Mouse (Mus musculus): ENCODE measurements around the gene Tmem168. TPM values are rescaled to one million over a fixed set of nuclear protein-coding genes. Genes with fewer than 3 reads are reported as not detected.

Tmem168 gene
- polyA plus RNA-seq, 1 experiment from 2014 or later: 33.1 TPM

- Histone ChIP-seq H3K4me2 (ENCODE audit: low read length) (no peak overlapping the region), H3K4me1 (replicated peaks; ENCODE audit: insufficient read depth, low read length) (0 out of 2 replicates have a peak, but pooled peaks cover 9% of the 10 kb centered on the region), H3K9me3 (replicated peaks; ENCODE audit: low read length) (no peaks in the 10 kb centered on the region), H3K4me3 (replicated peaks; ENCODE audit: low read depth, low read length) (no peak overlapping the region), H3K27ac (no peak overlapping the region), H3K9ac (ENCODE audit: low read depth, low read length) (no peak overlapping the region), H3K36me3 (ENCODE audit: insufficient read depth, low read length) (no peaks in the 10 kb centered on the region), H3K27me3 (ENCODE audit: insufficient read depth, low read length) (no peaks in the 10 kb centered on the region)
- WGBS: 77% methylated on average over 5 of the region's 5 CpGs
- TF ChIP-seq CTCF (IDR thresholded peaks at IDR 0.05; ENCODE audit: low read depth): no peak
- DNase-seq (ENCODE audit: low spot score): peak; percentile 32
- no peak for ATAC-seq (replicated peaks; ENCODE audit: low FRiP score, low read depth)
Measured at GRCm38 (mm10) chr6:13609353-13610140, 1.6 kb upstream of the Tmem168 start.

DNA sequence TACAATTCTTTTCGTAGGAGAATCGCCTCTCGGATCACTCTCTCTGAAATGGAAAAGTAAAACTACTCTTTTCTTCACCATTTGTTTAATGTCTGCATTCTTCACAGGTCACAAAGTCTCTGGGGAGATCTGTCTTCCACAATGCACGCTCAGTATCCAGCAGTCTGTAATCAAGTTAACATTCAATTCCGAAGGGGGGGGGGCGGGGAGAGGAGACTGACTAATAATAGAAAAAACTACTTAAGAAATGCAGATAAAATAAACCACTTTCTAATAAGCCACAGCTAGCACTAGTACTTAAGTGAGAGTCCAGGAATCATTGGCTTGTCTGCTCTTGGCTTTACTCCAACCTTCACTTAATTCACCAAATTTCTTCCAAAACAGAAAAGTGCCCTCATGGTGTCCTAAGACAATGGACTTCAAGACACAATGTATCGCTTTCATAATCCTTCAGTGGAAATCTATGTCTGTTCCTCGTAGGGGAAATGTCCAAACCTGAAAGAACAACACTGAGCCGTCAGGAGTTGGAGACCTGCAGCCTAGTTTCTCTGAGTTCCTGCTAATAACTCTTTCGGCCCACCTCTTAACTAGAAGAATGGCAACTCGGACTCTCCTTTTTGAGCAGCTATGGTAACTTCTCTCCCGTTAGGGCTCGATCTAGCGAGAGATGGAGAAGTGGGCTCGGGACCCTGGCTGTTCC lies 829 bp downstream of the Tmem168 start:
- Histone ChIP-seq H3K4me3 (replicated peaks; ENCODE audit: low read depth, low read length) (peak overlapping the region; percentile 92), H3K4me2 (ENCODE audit: low read length) (peak overlapping the region; percentile 80), H3K9me3 (replicated peaks; ENCODE audit: low read length) (no peaks in the 10 kb centered on the region), H3K27me3 (ENCODE audit: insufficient read depth, low read length) (no peaks in the 10 kb centered on the region), H3K4me1 (replicated peaks; ENCODE audit: insufficient read depth, low read length) (0 out of 2 replicates have a peak, but pooled peaks cover 9% of the 10 kb centered on the region), H3K9ac (ENCODE audit: low read depth, low read length) (peak overlapping the region; percentile 96), H3K27ac (peak overlapping the region; percentile 98), H3K36me3 (ENCODE audit: insufficient read depth, low read length) (no peaks in the 10 kb centered on the region)
- ATAC-seq (replicated peaks; ENCODE audit: low FRiP score, low read depth) (no peak), DNase-seq (ENCODE audit: low spot score) (peak; percentile 49)
- TF ChIP-seq CTCF (IDR thresholded peaks at IDR 0.05; ENCODE audit: low read depth): no peak
- WGBS: 14% methylated on average over 15 of the region's 15 CpGs

DNA sequence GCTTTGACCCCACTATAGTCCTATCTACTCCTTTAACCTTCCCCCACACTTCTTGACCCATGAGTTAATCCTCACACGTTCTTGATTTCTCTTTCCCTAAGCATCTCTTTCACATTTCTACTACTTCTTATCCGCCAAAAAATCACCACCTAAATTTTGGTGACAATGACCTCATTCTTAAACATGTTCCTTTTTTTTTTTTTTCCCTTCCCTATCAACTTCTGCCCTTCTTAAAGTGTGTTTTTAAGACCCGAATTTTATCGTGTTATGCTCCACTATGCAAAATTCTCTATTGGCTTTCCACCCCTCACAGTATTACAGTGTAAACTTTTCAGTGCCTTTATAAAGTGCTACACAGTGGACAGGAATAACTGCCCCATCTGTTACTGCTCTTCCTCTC lies 1.5 kb downstream of the Tmem168 start:
- no peak for TF ChIP-seq CTCF (IDR thresholded peaks at IDR 0.05; ENCODE audit: low read depth)
- Histone ChIP-seq H3K9me3 (replicated peaks; ENCODE audit: low read length) (no peaks in the 10 kb centered on the region), H3K4me1 (replicated peaks; ENCODE audit: insufficient read depth, low read length) (peaks cover 13% of the 10 kb centered on the region; the same call in 1 of the 2 replicates), H3K4me2 (ENCODE audit: low read length) (peak overlapping the region; percentile 80), H3K27ac (no peak overlapping the region), H3K4me3 (replicated peaks; ENCODE audit: low read depth, low read length) (peak overlapping the region; percentile 92; the same call in 1 of the 2 replicates), H3K9ac (ENCODE audit: low read depth, low read length) (peak overlapping the region; percentile 96; the same call in 1 of the 2 replicates), H3K36me3 (ENCODE audit: insufficient read depth, low read length) (no peaks in the 10 kb centered on the region), H3K27me3 (ENCODE audit: insufficient read depth, low read length) (no peaks in the 10 kb centered on the region)
- DNase-seq (ENCODE audit: low spot score): no peak
- 47% methylated on average over 4 of the region's 4 CpGs for WGBS
- no peak for ATAC-seq (replicated peaks; ENCODE audit: low FRiP score, low read depth)

- Histone ChIP-seq H3K9ac (ENCODE audit: low read depth, low read length) (no peak overlapping the region), H3K4me3 (replicated peaks; ENCODE audit: low read depth, low read length) (no peak overlapping the region), H3K4me1 (replicated peaks; ENCODE audit: insufficient read depth, low read length) (peaks cover 10% of the 10 kb centered on the region; the same call in 1 of the 2 replicates), H3K27me3 (ENCODE audit: insufficient read depth, low read length) (no peaks in the 10 kb centered on the region), H3K36me3 (ENCODE audit: insufficient read depth, low read length) (no peaks in the 10 kb centered on the region), H3K27ac (no peak overlapping the region), H3K4me2 (ENCODE audit: low read length) (no peak overlapping the region), H3K9me3 (replicated peaks; ENCODE audit: low read length) (no peaks in the 10 kb centered on the region)
- TF ChIP-seq CTCF (IDR thresholded peaks at IDR 0.05; ENCODE audit: low read depth): no peak
- DNase-seq (ENCODE audit: low spot score): no peak
- WGBS: 90% methylated on average over 6 of the region's 6 CpGs
- no peak for ATAC-seq (replicated peaks; ENCODE audit: low FRiP score, low read depth)
Measured at GRCm38 (mm10) chr6:13603134-13603533, 4.8 kb downstream of the Tmem168 start.

GRCm38 (mm10) chr6:13601587-13601986 lies 6.3 kb downstream of the Tmem168 start:
- no peak for TF ChIP-seq CTCF (IDR thresholded peaks at IDR 0.05; ENCODE audit: low read depth)
- Histone ChIP-seq H3K4me2 (ENCODE audit: low read length) (peak overlapping the region; percentile 16; the same call in 1 of the 2 replicates), H3K27me3 (ENCODE audit: insufficient read depth, low read length) (no peaks in the 10 kb centered on the region), H3K4me1 (replicated peaks; ENCODE audit: insufficient read depth, low read length) (peaks cover 6% of the 10 kb centered on the region; the same call in 1 of the 2 replicates), H3K4me3 (replicated peaks; ENCODE audit: low read depth, low read length) (no peak overlapping the region), H3K9me3 (replicated peaks; ENCODE audit: low read length) (no peaks in the 10 kb centered on the region), H3K9ac (ENCODE audit: low read depth, low read length) (no peak overlapping the region), H3K36me3 (ENCODE audit: insufficient read depth, low read length) (no peaks in the 10 kb centered on the region), H3K27ac (no peak overlapping the region)
- DNase-seq (ENCODE audit: low spot score): peak; percentile 58
- no peak for ATAC-seq (replicated peaks; ENCODE audit: low FRiP score, low read depth)
- 38% methylated on average over 6 of the region's 6 CpGs for WGBS

- H3K9me3 ChIP-seq (replicated peaks; ENCODE audit: low read length): no peaks in the 10 kb centered on the region
- no peak overlapping the region for H3K9ac ChIP-seq (ENCODE audit: low read depth, low read length)
- no peak overlapping the region for H3K4me2 ChIP-seq (ENCODE audit: low read length)
- TF ChIP-seq CTCF (IDR thresholded peaks at IDR 0.05; ENCODE audit: low read depth): no peak
- H3K27ac ChIP-seq: no peak overlapping the region
- WGBS: 91% methylated on average over 7 of the region's 7 CpGs
- no peak overlapping the region for H3K4me3 ChIP-seq (replicated peaks; ENCODE audit: low read depth, low read length)
- ATAC-seq (replicated peaks; ENCODE audit: low FRiP score, low read depth) (no peak), DNase-seq (ENCODE audit: low spot score) (no peak)
- H3K4me1 ChIP-seq (replicated peaks; ENCODE audit: insufficient read depth, low read length): peaks cover 4% of the 10 kb centered on the region; the same call in 1 of the 2 replicates
- no peaks in the 10 kb centered on the region for H3K27me3 ChIP-seq (ENCODE audit: insufficient read depth, low read length)
- H3K36me3 ChIP-seq (ENCODE audit: insufficient read depth, low read length): peaks cover 2% of the 10 kb centered on the region; the same call in 1 of the 2 replicates
Measured at GRCm38 (mm10) chr6:13598239-13598923, 9.5 kb downstream of the Tmem168 start.

Data from kidney, postnatal 0 days (tissue).